Mouse (Mus musculus) adrenal gland (tissue): ENCODE measurements around the gene Fam129a.

Experiments used
- intact Hi-C: fragments of 180-260 bp; cut with DNase I; formaldehyde crosslinking; loops from one replicate; pipeline ENCODE4 v1.15.1; 2025

Gene Fam129a

GRCm38 (mm10) chr1:151661684-151662439, 90.9 kb downstream of the Fam129a start:
- intact Hi-C loops = no loop called here

DNA sequence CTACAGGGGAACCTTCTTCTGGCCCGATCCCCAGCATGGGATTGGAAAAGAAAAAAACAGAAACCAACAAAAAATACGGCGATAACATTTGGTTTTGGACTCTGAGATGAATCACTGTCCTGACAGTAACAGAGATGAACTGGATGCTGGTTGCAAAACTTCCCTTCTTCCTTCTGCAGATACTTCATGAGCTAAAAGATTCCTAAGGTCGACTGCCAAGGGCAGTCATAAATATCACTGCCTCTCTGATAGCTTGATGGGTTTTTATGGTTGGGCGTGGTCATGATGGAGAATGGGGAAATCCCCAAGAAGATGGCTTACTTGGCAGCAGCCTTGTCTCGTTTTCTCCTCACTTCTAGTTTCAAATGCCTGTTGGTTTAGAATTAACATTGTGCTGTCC, 92.0 kb downstream of the Fam129a start:
- intact Hi-C loops = no loop called here

DNA sequence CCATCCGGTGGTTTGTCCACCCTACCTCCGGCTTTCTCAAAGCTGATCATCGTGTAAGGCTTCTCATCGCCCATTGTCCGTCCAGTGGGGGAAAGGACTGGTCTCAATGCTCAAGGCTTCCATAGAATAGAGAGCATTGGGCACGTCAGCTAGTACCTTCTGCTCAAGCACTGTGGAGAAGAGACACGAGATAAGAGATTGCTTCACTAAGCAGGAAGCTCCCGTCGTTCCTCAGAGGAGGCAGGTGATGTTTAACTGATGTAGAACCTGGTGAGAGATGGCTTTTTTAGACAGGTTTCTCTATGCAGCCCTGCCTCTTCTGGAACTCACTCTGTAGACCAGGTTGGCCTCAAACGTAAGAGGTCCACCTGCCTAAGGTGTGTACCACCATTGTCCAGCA, 93.4 kb downstream of the Fam129a start:
- intact Hi-C loops = no loop called here

DNA sequence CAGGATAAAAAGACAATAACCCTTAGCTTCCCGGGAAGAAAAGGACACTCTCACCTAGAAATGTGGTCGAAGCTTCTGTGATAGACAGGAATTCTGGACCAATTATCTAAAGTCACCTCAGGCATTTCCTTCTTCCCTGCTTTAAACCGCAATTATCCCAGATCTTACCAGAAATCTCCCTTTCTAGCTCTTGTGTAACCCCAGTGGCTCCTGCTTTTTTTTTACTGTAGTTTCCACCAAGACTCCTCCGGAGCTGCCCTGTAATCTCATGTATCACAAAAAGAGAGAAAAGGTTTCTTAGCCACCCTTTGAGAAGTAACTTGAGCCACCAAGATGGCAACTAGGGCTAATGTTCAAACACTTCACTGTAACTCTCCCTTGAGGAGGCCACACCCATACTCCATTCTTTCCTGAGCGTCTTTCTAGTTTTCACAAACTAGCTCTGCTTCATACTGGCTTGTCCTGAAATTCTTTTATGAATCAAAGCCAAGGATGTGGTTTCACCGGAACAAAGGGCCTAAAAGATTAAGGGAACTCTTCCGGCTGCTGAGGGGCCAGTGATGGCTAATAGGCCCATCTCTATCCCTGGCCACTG, 93.9 kb downstream of the Fam129a start:
- intact Hi-C loops = no loop called here

DNA sequence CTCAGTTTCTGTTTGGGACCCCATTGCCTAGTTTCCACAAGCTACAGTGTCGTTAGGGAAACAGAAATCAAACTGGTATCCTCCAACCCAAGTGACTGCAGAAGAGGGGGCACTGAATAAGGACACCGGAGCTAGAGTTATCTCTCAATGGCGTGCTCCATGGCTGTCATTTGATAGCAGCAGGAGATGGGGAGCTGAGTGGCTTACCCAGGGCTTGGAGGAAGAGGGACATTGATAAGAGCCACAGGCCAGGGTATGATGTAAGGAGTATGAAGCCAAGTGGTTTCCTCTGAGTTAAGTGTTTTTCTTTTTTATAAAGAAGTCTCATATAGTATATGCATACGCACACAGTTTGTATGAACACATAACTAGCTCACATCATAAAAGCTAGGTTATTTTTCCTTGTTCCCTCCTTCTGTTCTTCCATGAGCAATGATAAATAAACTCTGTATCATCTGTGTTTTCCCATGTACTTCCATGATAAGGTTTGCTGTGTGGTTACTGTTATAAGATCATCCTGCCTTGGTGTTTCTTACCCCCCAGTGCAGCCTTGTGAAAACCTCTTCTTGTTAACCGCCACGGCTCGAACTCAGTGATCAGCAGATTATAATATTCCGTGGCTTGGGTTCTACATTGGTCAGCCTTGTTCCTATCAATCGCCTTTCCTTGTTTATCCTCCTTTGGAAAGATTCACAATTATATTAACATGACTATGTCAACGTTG, 96.5 kb downstream of the Fam129a start:
- intact Hi-C loops = no loop called here

GRCm38 (mm10) chr1:151670006-151670591, 99.1 kb downstream of the Fam129a start:
- intact Hi-C loops = no loop called here

DNA sequence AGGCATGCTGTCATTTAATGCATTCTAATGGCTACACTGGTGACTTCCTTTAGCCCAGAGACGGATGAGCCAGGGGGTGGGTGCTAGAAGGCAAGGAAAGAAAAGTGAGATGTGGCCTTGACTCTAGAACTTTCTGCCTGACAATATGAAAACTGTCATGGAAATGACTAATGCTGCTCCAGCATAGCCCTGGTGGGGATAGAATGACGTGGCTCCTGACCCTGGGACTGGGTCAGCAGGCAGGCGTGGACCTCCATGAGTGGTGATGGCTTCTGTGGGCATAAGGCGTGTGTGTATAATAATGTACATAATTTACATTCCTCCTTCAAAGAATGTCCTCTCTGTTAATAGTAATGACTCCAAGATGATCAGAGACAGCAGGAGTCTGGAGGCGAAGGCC, 104.7 kb downstream of the Fam129a start:
- intact Hi-C loops = no loop called here

DNA sequence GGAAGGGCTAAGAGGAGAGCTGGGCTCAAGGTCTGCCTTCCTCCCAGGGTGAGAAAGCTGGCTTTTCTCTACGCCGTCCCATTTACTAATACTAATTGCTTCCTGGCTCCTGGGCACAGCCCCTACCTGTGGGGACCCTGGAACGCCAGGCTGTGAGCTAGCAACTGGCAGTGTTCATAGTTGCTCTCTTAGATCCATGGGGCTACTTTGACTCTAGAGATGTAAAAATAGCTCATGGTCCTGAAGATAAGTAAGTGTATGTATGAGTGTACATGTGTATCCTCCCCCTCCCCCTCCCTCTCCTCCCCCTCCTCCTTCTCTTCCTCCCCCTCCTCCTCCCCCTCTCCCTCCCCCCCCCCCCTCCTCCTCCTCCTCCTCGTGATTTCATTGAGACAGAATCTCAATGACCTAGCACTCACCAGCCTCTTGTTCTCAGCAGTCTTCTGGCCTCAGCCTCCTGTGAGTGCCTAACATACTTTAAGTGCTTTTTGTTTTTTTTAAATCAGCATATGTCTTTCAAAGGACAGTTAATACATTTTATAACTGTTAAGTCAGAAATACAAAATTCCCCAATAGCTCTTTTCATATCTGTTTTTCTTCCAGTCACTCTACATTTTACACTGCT, 106.3 kb downstream of the Fam129a start:
- intact Hi-C loops = no loop called here

DNA sequence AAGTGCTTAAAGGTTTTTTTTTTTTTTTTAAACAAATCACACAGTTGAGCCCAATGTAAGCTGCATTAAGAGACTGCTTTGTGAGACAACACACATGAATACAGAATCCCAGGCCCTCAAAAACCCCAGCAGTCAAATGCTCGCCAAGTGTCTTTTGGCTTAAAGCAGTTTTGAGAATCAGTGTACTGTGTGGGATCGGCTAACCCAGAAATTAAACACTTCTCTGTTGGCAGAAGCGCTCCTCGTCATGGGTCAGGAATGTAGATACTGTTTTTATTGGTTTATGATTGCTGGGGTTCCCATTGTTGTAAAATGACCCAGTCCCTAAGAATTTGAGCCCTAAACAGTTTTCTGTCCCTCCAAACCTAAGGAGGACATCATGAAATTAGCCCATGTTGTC, 107.0 kb downstream of the Fam129a start:
- intact Hi-C loops = no loop called here

DNA sequence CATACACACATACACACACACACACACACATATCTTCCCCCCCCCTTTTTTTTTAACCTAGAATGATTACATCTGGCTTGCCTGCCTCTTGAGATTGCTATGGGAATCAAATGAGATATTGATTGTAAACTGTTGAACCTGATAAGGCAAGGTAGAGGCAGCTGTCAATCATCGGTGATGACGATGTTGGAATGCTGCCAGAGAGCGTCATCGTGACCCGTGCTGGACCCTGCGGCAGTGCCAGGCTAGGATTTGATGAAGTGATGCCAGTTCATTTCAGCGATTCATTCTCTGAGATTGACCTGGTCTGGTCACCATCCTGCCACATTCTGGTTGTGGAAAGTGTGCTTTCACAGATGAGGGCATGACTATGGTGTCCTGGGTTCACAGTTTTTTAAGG, 108.2 kb downstream of the Fam129a start:
- intact Hi-C loops = no loop called here

- intact Hi-C loops = no loop called here
Observed at GRCm38 (mm10) chr1:151679883-151680613, 109.1 kb downstream of the Fam129a start.

GRCm38 (mm10) chr1:151680971-151681370, 110.0 kb downstream of the Fam129a start:
- intact Hi-C loops = no loop called here

- intact Hi-C loops = no loop called here
Observed at GRCm38 (mm10) chr1:151682896-151683295, 111.9 kb downstream of the Fam129a start.

GRCm38 (mm10) chr1:151684451-151684892, 113.5 kb downstream of the Fam129a start:
- intact Hi-C loops = no loop called here

- intact Hi-C loops = no loop called here
Observed at GRCm38 (mm10) chr1:151684978-151685377, 114.0 kb downstream of the Fam129a start.

- intact Hi-C loops = no loop called here
Observed at GRCm38 (mm10) chr1:151685666-151686309, 114.8 kb downstream of the Fam129a start.

DNA sequence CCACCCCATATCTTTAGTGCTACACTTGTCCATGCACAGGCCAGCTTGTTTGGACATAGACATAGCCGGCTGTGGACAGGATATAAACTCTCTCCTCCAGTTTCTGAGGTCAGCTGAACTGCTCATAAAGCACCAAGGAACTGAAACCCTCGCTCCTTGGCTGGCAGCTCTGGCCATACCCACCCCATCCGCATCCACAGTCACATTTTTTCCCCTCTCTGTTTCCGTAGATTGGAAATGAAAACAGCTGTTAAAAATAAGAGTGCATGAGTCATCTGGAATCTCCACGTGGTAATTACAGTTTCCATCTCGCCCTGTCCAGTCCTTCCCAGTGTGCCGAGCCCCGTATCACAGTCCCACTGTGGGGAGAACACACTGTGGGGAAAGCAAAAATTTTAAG, 115.7 kb downstream of the Fam129a start:
- intact Hi-C loops = no loop called here

DNA sequence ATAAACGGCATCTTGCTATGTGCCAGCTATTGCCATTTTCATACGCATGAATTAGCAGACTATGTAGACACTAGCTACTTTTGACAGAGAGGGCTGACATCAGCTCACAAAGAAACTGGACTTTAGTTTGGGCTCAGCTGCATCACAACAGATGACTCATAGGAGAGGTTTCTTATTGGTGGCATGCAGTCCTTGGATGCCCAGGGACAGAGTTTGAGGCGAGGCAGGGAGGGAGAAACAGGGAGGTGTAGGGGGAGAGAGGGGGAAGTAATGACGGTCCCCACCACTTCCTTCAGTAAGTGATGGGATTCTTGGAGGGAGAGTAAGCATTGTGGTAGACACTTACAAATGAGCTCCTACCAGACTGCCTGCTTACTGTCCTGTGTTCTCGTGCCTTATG, 118.0 kb downstream of the Fam129a start:
- intact Hi-C loops = no loop called here

GRCm38 (mm10) chr1:151689561-151689960, 118.6 kb downstream of the Fam129a start:
- intact Hi-C loops = no loop called here

DNA sequence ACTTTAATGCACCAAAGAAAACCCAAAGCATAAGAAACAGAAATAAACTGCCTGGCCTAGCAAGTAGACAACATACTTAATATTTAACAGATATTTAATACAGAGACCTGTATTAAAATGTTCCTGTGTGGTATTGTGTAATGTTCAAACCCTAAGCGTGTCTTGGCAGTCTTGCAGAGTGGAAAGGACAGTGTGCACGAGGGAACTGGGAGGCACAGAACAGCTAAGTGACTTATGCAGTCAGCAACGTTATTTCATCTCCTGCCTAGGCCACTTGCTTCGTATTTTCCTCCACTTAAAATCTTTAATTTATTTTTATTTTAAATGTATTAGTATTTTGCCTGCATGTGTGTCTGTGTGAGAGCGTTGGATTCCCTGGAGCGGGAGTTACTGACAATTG, 119.1 kb downstream of the Fam129a start:
- intact Hi-C loops = no loop called here
